Mouse (Mus musculus) kidney, embryonic 16.5 days (tissue): ENCODE results near the gene Tjp1. TPM values are rescaled to one million over a fixed set of nuclear protein-coding genes. Genes with fewer than 3 reads are reported as not detected.
A peak's percentile ranks its signal among the peaks of the same experiment; 100 is the strongest.

Source experiments
- ATAC-seq: fragments of 200-750 bp; cut with Nextera tagmentation; 2 replicates; pipeline ENCODE4 v1.8.0; 2017; ENCODE audit warnings: moderate TSS enrichment; ENCODE audit not compliant: low FRiP score, low TSS enrichment
- H3K27ac ChIP-seq: fragments of 300-500 bp; sonication (generic); 2 replicates; pipeline ENCODE4 v1.5.1; 2014; ENCODE audit warnings: low read length
- H3K27me3 ChIP-seq: fragments of 300-500 bp; sonication (generic); 2 replicates; pipeline ENCODE4 v1.6.1; 2014; ENCODE audit warnings: low read length, control low read depth, mixed read lengths; ENCODE audit not compliant: insufficient read depth
- H3K36me3 ChIP-seq: fragments of 300-500 bp; sonication (generic); 2 replicates; pipeline ENCODE4 v1.6.1; 2014; ENCODE audit warnings: low read length, control low read depth, mixed read lengths; ENCODE audit not compliant: insufficient read depth
- H3K4me1 ChIP-seq: fragments of 300-500 bp; sonication (generic); 2 replicates; pipeline ENCODE4 v1.6.1; 2014; ENCODE audit warnings: low read length, control low read depth, mixed read lengths; ENCODE audit not compliant: insufficient read depth
- H3K4me2 ChIP-seq: fragments of 300-500 bp; sonication (generic); replicated peaks from 2 replicates; pipeline ENCODE4 v1.6.1; 2014; ENCODE audit warnings: low read depth, low read length
- H3K4me3 ChIP-seq: fragments of 300-500 bp; sonication (generic); 2 replicates; pipeline ENCODE4 v1.5.1; 2014; ENCODE audit warnings: mild to moderate bottlenecking, low read length
- H3K9ac ChIP-seq: fragments of 300-500 bp; sonication (generic); replicated peaks from 2 replicates; pipeline ENCODE4 v1.6.1; 2014; ENCODE audit warnings: low read length
- H3K9me3 ChIP-seq: fragments of 300-500 bp; sonication (generic); 2 replicates; pipeline ENCODE4 v1.6.1; 2016; ENCODE audit warnings: low read length, control low read depth
- WGBS: fragments of 180-500 bp; shearing (Covaris S2); extraction: QIAGEN DNeasy Blood & Tissue Kit; methylation state at CpG from one replicate; pipeline ENCODE4 v1.1.7; 2014; 5-methylcytosine and 5-hydroxymethylcytosine counted together
- polyA plus RNA-seq: library from polyadenylated mRNA; unstranded; fragments of >200 nt; fragmentation: Nextera tagmentation; extraction: Ambion mirVana; gene quantifications from 2 replicates; pipeline ENCODE4 v1.2.1, GENCODE M21; 2015

Gene Tjp1
- polyA plus RNA-seq, 1 experiment from 2014 or later, result 29.1 TPM

- no peak overlapping the region for H3K27ac ChIP-seq
- H3K27me3 ChIP-seq, result no peaks in the 10 kb centered on the region
- H3K4me2 ChIP-seq, result no peak overlapping the region
- H3K9ac ChIP-seq, result no peak overlapping the region
- 67% methylated on average over 4 of the region's 4 CpGs for WGBS
- H3K9me3 ChIP-seq, result no peaks in the 10 kb centered on the region
- no peak for ATAC-seq
- H3K4me3 ChIP-seq, result no peak overlapping the region
- peaks cover 14% of the 10 kb centered on the region for H3K4me1 ChIP-seq
- H3K36me3 ChIP-seq, result no peaks in the 10 kb centered on the region
These were observed 60.1 kb downstream of the Tjp1 start for GRCm38 (mm10) chr7:65467306-65468021.

GRCm38 (mm10) chr7:65466137-65466536, 61.4 kb downstream of the Tjp1 start:
- WGBS, result 43% methylated on average over 11 of the region's 11 CpGs
- Histone ChIP-seq H3K9ac (0 out of 2 replicates have a peak overlapping the region, but pooled peaks have one; percentile 12), H3K27ac (no peak overlapping the region), H3K36me3 (no peaks in the 10 kb centered on the region), H3K27me3 (no peaks in the 10 kb centered on the region), H3K4me1 (peaks cover 14% of the 10 kb centered on the region), H3K4me3 (no peak overlapping the region), H3K9me3 (no peaks in the 10 kb centered on the region), H3K4me2 (no peak overlapping the region)
- no peak for ATAC-seq

- Histone ChIP-seq H3K4me3 (no peak overlapping the region), H3K36me3 (no peaks in the 10 kb centered on the region), H3K4me2 (no peak overlapping the region), H3K27ac (no peak overlapping the region), H3K27me3 (no peaks in the 10 kb centered on the region), H3K9me3 (no peaks in the 10 kb centered on the region), H3K9ac (no peak overlapping the region), H3K4me1 (peaks cover 6% of the 10 kb centered on the region)
- WGBS, result 85% methylated on average over 3 of the region's 3 CpGs
- no peak for ATAC-seq
These were observed 63.0 kb downstream of the Tjp1 start for GRCm38 (mm10) chr7:65464518-65465037.

GRCm38 (mm10) chr7:65463438-65463837, 64.1 kb downstream of the Tjp1 start:
- Histone ChIP-seq H3K9ac (no peak overlapping the region), H3K27ac (no peak overlapping the region), H3K4me1 (0 out of 2 replicates have a peak, but pooled peaks cover 3% of the 10 kb centered on the region), H3K9me3 (no peaks in the 10 kb centered on the region), H3K36me3 (no peaks in the 10 kb centered on the region), H3K27me3 (no peaks in the 10 kb centered on the region), H3K4me2 (no peak overlapping the region), H3K4me3 (no peak overlapping the region)
- 81% methylated on average over 4 of the region's 4 CpGs for WGBS
- ATAC-seq, result no peak

GRCm38 (mm10) chr7:65461412-65461811, 66.2 kb downstream of the Tjp1 start:
- H3K4me3 ChIP-seq, result no peak overlapping the region
- H3K4me2 ChIP-seq, result no peak overlapping the region
- no peak overlapping the region for H3K9ac ChIP-seq
- no peak overlapping the region for H3K27ac ChIP-seq
- no peaks in the 10 kb centered on the region for H3K36me3 ChIP-seq
- WGBS, result 86% methylated on average over 1 of the region's 1 CpGs
- ATAC-seq, result no peak
- H3K9me3 ChIP-seq, result no peaks in the 10 kb centered on the region
- H3K4me1 ChIP-seq, result no peaks in the 10 kb centered on the region
- no peaks in the 10 kb centered on the region for H3K27me3 ChIP-seq

GRCm38 (mm10) chr7:65460196-65460595, 67.4 kb downstream of the Tjp1 start:
- WGBS, result 79% methylated on average over 3 of the region's 3 CpGs
- Histone ChIP-seq H3K36me3 (no peaks in the 10 kb centered on the region), H3K4me3 (no peak overlapping the region), H3K9me3 (no peaks in the 10 kb centered on the region), H3K27ac (no peak overlapping the region), H3K4me2 (no peak overlapping the region), H3K27me3 (no peaks in the 10 kb centered on the region), H3K4me1 (peaks cover 5% of the 10 kb centered on the region; the same call in 1 of the 2 replicates), H3K9ac (no peak overlapping the region)
- ATAC-seq, result no peak

- Histone ChIP-seq H3K9me3 (no peaks in the 10 kb centered on the region), H3K36me3 (no peaks in the 10 kb centered on the region), H3K27me3 (no peaks in the 10 kb centered on the region), H3K27ac (no peak overlapping the region), H3K4me2 (no peak overlapping the region), H3K9ac (no peak overlapping the region), H3K4me3 (no peak overlapping the region), H3K4me1 (peaks cover 5% of the 10 kb centered on the region; the same call in 1 of the 2 replicates)
- 28% methylated on average over 2 of the region's 2 CpGs for WGBS
- no peak for ATAC-seq
These were observed 71.5 kb downstream of the Tjp1 start for GRCm38 (mm10) chr7:65456031-65456430.

- WGBS, result 87% methylated on average over 3 of the region's 3 CpGs
- no peak overlapping the region for H3K9ac ChIP-seq
- no peaks in the 10 kb centered on the region for H3K9me3 ChIP-seq
- no peak overlapping the region for H3K4me2 ChIP-seq
- H3K27ac ChIP-seq, result 0 out of 2 replicates have a peak overlapping the region, but pooled peaks have one; percentile 24
- H3K4me3 ChIP-seq, result no peak overlapping the region
- ATAC-seq, result no peak
- H3K27me3 ChIP-seq, result no peaks in the 10 kb centered on the region
- H3K36me3 ChIP-seq, result no peaks in the 10 kb centered on the region
- H3K4me1 ChIP-seq, result peaks cover 5% of the 10 kb centered on the region; the same call in 1 of the 2 replicates
These were observed 72.4 kb downstream of the Tjp1 start for GRCm38 (mm10) chr7:65455208-65455607.

- Histone ChIP-seq H3K4me1 (peaks cover 5% of the 10 kb centered on the region; the same call in 1 of the 2 replicates), H3K4me3 (no peak overlapping the region), H3K9me3 (no peaks in the 10 kb centered on the region), H3K9ac (no peak overlapping the region), H3K27me3 (no peaks in the 10 kb centered on the region), H3K4me2 (no peak overlapping the region), H3K27ac (no peak overlapping the region), H3K36me3 (no peaks in the 10 kb centered on the region)
- WGBS, result 31% methylated on average over 3 of the region's 3 CpGs
- no peak for ATAC-seq
These were observed 73.3 kb downstream of the Tjp1 start for GRCm38 (mm10) chr7:65454269-65454668.

- Histone ChIP-seq H3K36me3 (no peaks in the 10 kb centered on the region), H3K9ac (no peak overlapping the region), H3K4me2 (no peak overlapping the region), H3K27ac (no peak overlapping the region), H3K4me1 (peaks cover 5% of the 10 kb centered on the region; the same call in 1 of the 2 replicates), H3K4me3 (no peak overlapping the region), H3K9me3 (no peaks in the 10 kb centered on the region), H3K27me3 (no peaks in the 10 kb centered on the region)
- no peak for ATAC-seq
- 79% methylated on average over 3 of the region's 3 CpGs for WGBS
These were observed 75.3 kb downstream of the Tjp1 start for GRCm38 (mm10) chr7:65452246-65452645.
